Mouse (Mus musculus): ENCODE data around the gene Cdc42se2. TPM values are rescaled to one million over a fixed set of nuclear protein-coding genes. Genes with fewer than 3 reads are reported as not detected.

Cdc42se2 gene
- polyA plus RNA-seq, 1 experiment from 2014 or later, result 15.4 TPM

- H3K4me3 ChIP-seq (ENCODE audit: low read depth, low read length), result no peak overlapping the region
- no peak for DNase-seq
- H3K4me1 ChIP-seq (ENCODE audit: insufficient read depth), result no peaks in the 10 kb centered on the region
- H3K27me3 ChIP-seq (ENCODE audit: insufficient read depth, low read length), result no peaks in the 10 kb centered on the region
- WGBS (ENCODE audit: insufficient replicate concordance), result 87% methylated on average over 10 of the region's 10 CpGs
- no peak overlapping the region for H3K9ac ChIP-seq (replicated peaks)
- no peak overlapping the region for H3K4me2 ChIP-seq (ENCODE audit: low read depth, low read length)
- no peaks in the 10 kb centered on the region for H3K9me3 ChIP-seq (ENCODE audit: low read length)
- no peak for TF ChIP-seq CTCF (IDR thresholded peaks at IDR 0.05; ENCODE audit: low read depth)
- TF ChIP-seq EP300 (IDR thresholded peaks at IDR 0.05; ENCODE audit: low read depth), result no peak
- H3K27ac ChIP-seq (ENCODE audit: low read depth), result no peak overlapping the region
- ATAC-seq, result no peak
- H3K36me3 ChIP-seq (replicated peaks; ENCODE audit: insufficient read depth, low read length), result peaks cover 14% of the 10 kb centered on the region; the same call in 1 of the 2 replicates
Measured at GRCm38 (mm10) chr11:54754301-54755147, 33.0 kb downstream of the Cdc42se2 start.

- Histone ChIP-seq H3K27me3 (ENCODE audit: insufficient read depth, low read length) (no peaks in the 10 kb centered on the region), H3K9me3 (ENCODE audit: low read length) (no peaks in the 10 kb centered on the region), H3K27ac (ENCODE audit: low read depth) (no peak overlapping the region), H3K4me1 (ENCODE audit: insufficient read depth) (no peaks in the 10 kb centered on the region), H3K4me3 (ENCODE audit: low read depth, low read length) (no peak overlapping the region), H3K4me2 (ENCODE audit: low read depth, low read length) (no peak overlapping the region), H3K9ac (replicated peaks) (no peak overlapping the region), H3K36me3 (replicated peaks; ENCODE audit: insufficient read depth, low read length) (peaks cover 14% of the 10 kb centered on the region; the same call in 1 of the 2 replicates)
- WGBS (ENCODE audit: insufficient replicate concordance), result 79% methylated on average over 4 of the region's 4 CpGs
- TF ChIP-seq CTCF (IDR thresholded peaks at IDR 0.05; ENCODE audit: low read depth), result no peak
- TF ChIP-seq EP300 (IDR thresholded peaks at IDR 0.05; ENCODE audit: low read depth), result no peak
- ATAC-seq (no peak), DNase-seq (no peak)
Measured at GRCm38 (mm10) chr11:54751502-54751901, 36.0 kb downstream of the Cdc42se2 start.

GRCm38 (mm10) chr11:54748891-54749290 is 38.6 kb downstream of the Cdc42se2 start:
- ATAC-seq (no peak), DNase-seq (no peak)
- Histone ChIP-seq H3K4me2 (ENCODE audit: low read depth, low read length) (no peak overlapping the region), H3K27me3 (ENCODE audit: insufficient read depth, low read length) (no peaks in the 10 kb centered on the region), H3K27ac (ENCODE audit: low read depth) (no peak overlapping the region), H3K9ac (replicated peaks) (no peak overlapping the region), H3K4me3 (ENCODE audit: low read depth, low read length) (no peak overlapping the region), H3K4me1 (ENCODE audit: insufficient read depth) (no peaks in the 10 kb centered on the region), H3K36me3 (replicated peaks; ENCODE audit: insufficient read depth, low read length) (0 out of 2 replicates have a peak, but pooled peaks cover 10% of the 10 kb centered on the region), H3K9me3 (ENCODE audit: low read length) (no peaks in the 10 kb centered on the region)
- TF ChIP-seq CTCF (IDR thresholded peaks at IDR 0.05; ENCODE audit: low read depth), result no peak
- no peak for TF ChIP-seq EP300 (IDR thresholded peaks at IDR 0.05; ENCODE audit: low read depth)

GRCm38 (mm10) chr11:54744231-54744630 is 43.2 kb downstream of the Cdc42se2 start:
- Histone ChIP-seq H3K9ac (replicated peaks) (no peak overlapping the region), H3K27ac (ENCODE audit: low read depth) (no peak overlapping the region), H3K36me3 (replicated peaks; ENCODE audit: insufficient read depth, low read length) (peaks cover 12% of the 10 kb centered on the region; the same call in 1 of the 2 replicates), H3K4me2 (ENCODE audit: low read depth, low read length) (no peak overlapping the region), H3K27me3 (ENCODE audit: insufficient read depth, low read length) (no peaks in the 10 kb centered on the region), H3K4me3 (ENCODE audit: low read depth, low read length) (no peak overlapping the region), H3K4me1 (ENCODE audit: insufficient read depth) (no peaks in the 10 kb centered on the region), H3K9me3 (ENCODE audit: low read length) (no peaks in the 10 kb centered on the region)
- no peak for ATAC-seq
- TF ChIP-seq EP300 (IDR thresholded peaks at IDR 0.05; ENCODE audit: low read depth), result no peak
- WGBS (ENCODE audit: insufficient replicate concordance), result 93% methylated on average over 1 of the region's 1 CpGs
- DNase-seq, result no peak

GRCm38 (mm10) chr11:54741330-54741729 is 46.1 kb downstream of the Cdc42se2 start:
- no peak for ATAC-seq

GRCm38 (mm10) chr11:54739012-54739750 is 48.3 kb downstream of the Cdc42se2 start:
- TF ChIP-seq EP300 (IDR thresholded peaks at IDR 0.05; ENCODE audit: low read depth) (no peak), CTCF (IDR thresholded peaks at IDR 0.05; ENCODE audit: low read depth) (no peak)
- Histone ChIP-seq H3K4me3 (ENCODE audit: low read depth, low read length) (no peak overlapping the region), H3K36me3 (replicated peaks; ENCODE audit: insufficient read depth, low read length) (peaks cover 20% of the 10 kb centered on the region), H3K4me1 (ENCODE audit: insufficient read depth) (no peaks in the 10 kb centered on the region), H3K9ac (replicated peaks) (no peak overlapping the region), H3K4me2 (ENCODE audit: low read depth, low read length) (no peak overlapping the region), H3K27ac (ENCODE audit: low read depth) (no peak overlapping the region), H3K9me3 (ENCODE audit: low read length) (no peaks in the 10 kb centered on the region), H3K27me3 (ENCODE audit: insufficient read depth, low read length) (no peaks in the 10 kb centered on the region)
- no peak for DNase-seq
- ATAC-seq, result no peak
- 80% methylated on average over 4 of the region's 4 CpGs for WGBS (ENCODE audit: insufficient replicate concordance)

More at GRCm38 (mm10) chr11:54741330-54741729, 46.1 kb downstream of the Cdc42se2 start:
- Histone ChIP-seq H3K4me1 (ENCODE audit: insufficient read depth) (no peaks in the 10 kb centered on the region), H3K9ac (replicated peaks) (no peak overlapping the region), H3K9me3 (ENCODE audit: low read length) (no peaks in the 10 kb centered on the region), H3K4me3 (ENCODE audit: low read depth, low read length) (no peak overlapping the region), H3K27ac (ENCODE audit: low read depth) (no peak overlapping the region), H3K36me3 (replicated peaks; ENCODE audit: insufficient read depth, low read length) (peaks cover 21% of the 10 kb centered on the region), H3K4me2 (ENCODE audit: low read depth, low read length) (no peak overlapping the region), H3K27me3 (ENCODE audit: insufficient read depth, low read length) (no peaks in the 10 kb centered on the region)
- WGBS (ENCODE audit: insufficient replicate concordance), result 89% methylated on average over 2 of the region's 2 CpGs
- no peak for DNase-seq
- TF ChIP-seq CTCF (IDR thresholded peaks at IDR 0.05; ENCODE audit: low read depth) (no peak), EP300 (IDR thresholded peaks at IDR 0.05; ENCODE audit: low read depth) (no peak)

Data from liver, postnatal 0 days (tissue).